Mouse (Mus musculus): Measurements from ENCODE around the gene Has1. TPM values are rescaled to one million over a fixed set of nuclear protein-coding genes. Genes with fewer than 3 reads are reported as not detected.
A peak's percentile ranks its signal among the peaks of the same experiment; 100 is the strongest.
"Not testable (repeated sequence)": the region's sequence is repeated elsewhere in the genome, so short reads cannot be mapped to it uniquely, and the experiment has no call there.

The Has1 gene
- polyA plus RNA-seq, 1 experiment, result not detected

GRCm38 (mm10) chr17:17848988-17849387 is 6.0 kb downstream of the Has1 start:
- Histone ChIP-seq H3K9me3 (ENCODE audit: control insufficient read depth, low read length) (no peaks in the 10 kb centered on the region), H3K4me3 (replicated peaks) (no peak overlapping the region), H3K36me3 (ENCODE audit: control insufficient read depth) (no peaks in the 10 kb centered on the region), H3K4me1 (ENCODE audit: control insufficient read depth) (peaks cover 7% of the 10 kb centered on the region), H3K27me3 (ENCODE audit: control insufficient read depth) (peaks cover 18% of the 10 kb centered on the region)
- TF ChIP-seq TAL1 (IDR thresholded peaks at IDR 0.05; ENCODE audit: low read length), result no peak
- TF ChIP-seq GATA1 (IDR thresholded peaks at IDR 0.05; ENCODE audit: low read length), result no peak

- H3K9me3 ChIP-seq (ENCODE audit: control insufficient read depth, low read length), result no peaks in the 10 kb centered on the region
- H3K27me3 ChIP-seq (ENCODE audit: control insufficient read depth), result peaks cover 10% of the 10 kb centered on the region
- no peak overlapping the region for H3K4me3 ChIP-seq (replicated peaks)
- H3K36me3 ChIP-seq (ENCODE audit: control insufficient read depth), result no peaks in the 10 kb centered on the region; the same call in 1 of the 2 replicates
- peaks cover 7% of the 10 kb centered on the region for H3K4me1 ChIP-seq (ENCODE audit: control insufficient read depth)
- TF ChIP-seq GATA1 (IDR thresholded peaks at IDR 0.05; ENCODE audit: low read length) (no peak), TAL1 (IDR thresholded peaks at IDR 0.05; ENCODE audit: low read length) (no peak)
These were observed 9.6 kb downstream of the Has1 start for GRCm38 (mm10) chr17:17845187-17846027.

GRCm38 (mm10) chr17:17844606-17845005 is 10.4 kb downstream of the Has1 start:
- H3K4me3 ChIP-seq (replicated peaks); H3K9me3 ChIP-seq (ENCODE audit: control insufficient read depth, low read length); H3K4me1 ChIP-seq (ENCODE audit: control insufficient read depth); H3K36me3 ChIP-seq (ENCODE audit: control insufficient read depth); H3K27me3 ChIP-seq (ENCODE audit: control insufficient read depth): not testable (repeated sequence)

GRCm38 (mm10) chr17:17843534-17844261 is 11.3 kb downstream of the Has1 start:
- Histone ChIP-seq H3K9me3 (ENCODE audit: control insufficient read depth, low read length) (no peaks in the 10 kb centered on the region), H3K27me3 (ENCODE audit: control insufficient read depth) (no peaks in the 10 kb centered on the region), H3K4me3 (replicated peaks) (no peak overlapping the region), H3K36me3 (ENCODE audit: control insufficient read depth) (no peaks in the 10 kb centered on the region; the same call in 1 of the 2 replicates), H3K4me1 (ENCODE audit: control insufficient read depth) (peaks cover 3% of the 10 kb centered on the region)
- TF ChIP-seq GATA1 (IDR thresholded peaks at IDR 0.05; ENCODE audit: low read length) (no peak), TAL1 (IDR thresholded peaks at IDR 0.05; ENCODE audit: low read length) (no peak)

GRCm38 (mm10) chr17:17840796-17841195 is 14.2 kb downstream of the Has1 start:
- no peaks in the 10 kb centered on the region for H3K27me3 ChIP-seq (ENCODE audit: control insufficient read depth)

GRCm38 (mm10) chr17:17839276-17839675 is 15.7 kb downstream of the Has1 start:
- TF ChIP-seq GATA1 (IDR thresholded peaks at IDR 0.05; ENCODE audit: low read length) (no peak), TAL1 (IDR thresholded peaks at IDR 0.05; ENCODE audit: low read length) (no peak)
- Histone ChIP-seq H3K36me3 (ENCODE audit: control insufficient read depth) (no peaks in the 10 kb centered on the region; the same call in 1 of the 2 replicates), H3K27me3 (ENCODE audit: control insufficient read depth) (no peaks in the 10 kb centered on the region), H3K4me3 (replicated peaks) (no peak overlapping the region), H3K9me3 (ENCODE audit: control insufficient read depth, low read length) (no peaks in the 10 kb centered on the region), H3K4me1 (ENCODE audit: control insufficient read depth) (peaks cover 18% of the 10 kb centered on the region)

More at GRCm38 (mm10) chr17:17840796-17841195, 14.2 kb downstream of the Has1 start:
- Histone ChIP-seq H3K9me3 (ENCODE audit: control insufficient read depth, low read length) (no peaks in the 10 kb centered on the region), H3K4me3 (replicated peaks) (no peak overlapping the region), H3K4me1 (ENCODE audit: control insufficient read depth) (peaks cover 18% of the 10 kb centered on the region), H3K36me3 (ENCODE audit: control insufficient read depth) (no peaks in the 10 kb centered on the region; the same call in 1 of the 2 replicates)
- no peak for TF ChIP-seq GATA1 (IDR thresholded peaks at IDR 0.05; ENCODE audit: low read length)
- no peak for TF ChIP-seq TAL1 (IDR thresholded peaks at IDR 0.05; ENCODE audit: low read length)

GRCm38 (mm10) chr17:17837919-17838701 is 16.9 kb downstream of the Has1 start:
- H3K9me3 ChIP-seq (ENCODE audit: control insufficient read depth, low read length), result no peaks in the 10 kb centered on the region
- peaks cover 18% of the 10 kb centered on the region for H3K4me1 ChIP-seq (ENCODE audit: control insufficient read depth)
- no peaks in the 10 kb centered on the region for H3K27me3 ChIP-seq (ENCODE audit: control insufficient read depth)
- H3K4me3 ChIP-seq (replicated peaks), result peak overlapping the region; percentile 69
- no peak for TF ChIP-seq GATA1 (IDR thresholded peaks at IDR 0.05; ENCODE audit: low read length)
- TF ChIP-seq TAL1 (IDR thresholded peaks at IDR 0.05; ENCODE audit: low read length), result no peak
- no peaks in the 10 kb centered on the region; the same call in 1 of the 2 replicates for H3K36me3 ChIP-seq (ENCODE audit: control insufficient read depth)

- Histone ChIP-seq H3K4me3 (replicated peaks) (peak overlapping the region; percentile 69), H3K4me1 (ENCODE audit: control insufficient read depth) (peaks cover 18% of the 10 kb centered on the region), H3K27me3 (ENCODE audit: control insufficient read depth) (no peaks in the 10 kb centered on the region), H3K9me3 (ENCODE audit: control insufficient read depth, low read length) (no peaks in the 10 kb centered on the region), H3K36me3 (ENCODE audit: control insufficient read depth) (no peaks in the 10 kb centered on the region; the same call in 1 of the 2 replicates)
- TF ChIP-seq TAL1 (IDR thresholded peaks at IDR 0.05; ENCODE audit: low read length) (no peak), GATA1 (IDR thresholded peaks at IDR 0.05; ENCODE audit: low read length) (no peak)
These were observed 17.6 kb downstream of the Has1 start for GRCm38 (mm10) chr17:17837426-17837825.
